Mouse (Mus musculus) lung, embryonic 15.5 days (tissue): ENCODE data around the gene Lrmda. TPM values are rescaled to one million over a fixed set of nuclear protein-coding genes. Genes with fewer than 3 reads are reported as not detected.

ENCODE experiments used
- ATAC-seq: fragments of 200-750 bp; cut with Nextera tagmentation; 2 replicates; pipeline ENCODE4 v1.8.0; 2017; ENCODE audit warnings: moderate number of reproducible peaks, borderline replicate concordance; ENCODE audit not compliant: low FRiP score, low TSS enrichment; ENCODE audit errors: extremely low read depth
- H3K27ac ChIP-seq: fragments of 300-500 bp; sonication (generic); 2 replicates; pipeline ENCODE4 v1.5.1; 2015; ENCODE audit warnings: moderate library complexity, mild to moderate bottlenecking, inconsistent platforms
- H3K27me3 ChIP-seq: fragments of 300-500 bp; sonication (generic); 2 replicates; pipeline ENCODE4 v1.6.1; 2015; ENCODE audit warnings: inconsistent platforms
- H3K36me3 ChIP-seq: fragments of 300-500 bp; sonication (generic); 2 replicates; pipeline ENCODE4 v1.6.1; 2015; ENCODE audit warnings: inconsistent platforms
- H3K4me1 ChIP-seq: fragments of 300-500 bp; sonication (generic); 2 replicates; pipeline ENCODE4 v1.6.1; 2015; ENCODE audit warnings: inconsistent platforms
- H3K4me2 ChIP-seq: fragments of 300-500 bp; sonication (generic); 2 replicates; pipeline ENCODE4 v1.6.1; 2015; ENCODE audit warnings: inconsistent platforms, mild to moderate bottlenecking, moderate library complexity
- H3K4me3 ChIP-seq: fragments of 300-500 bp; sonication (generic); 2 replicates; pipeline ENCODE4 v1.5.1; 2015; ENCODE audit warnings: mild to moderate bottlenecking, inconsistent platforms
- H3K9ac ChIP-seq: fragments of 300-500 bp; sonication (generic); 2 replicates; pipeline ENCODE4 v1.6.1; 2015; ENCODE audit warnings: inconsistent platforms
- H3K9me3 ChIP-seq: fragments of 300-500 bp; sonication (generic); 2 replicates; pipeline ENCODE4 v1.6.1; 2016; ENCODE audit warnings: inconsistent platforms
- WGBS: fragments of 180-500 bp; shearing (Covaris S2); methylation state at CpG from one replicate; pipeline ENCODE4 v1.1.7; 2015; 5-methylcytosine and 5-hydroxymethylcytosine counted together
- polyA plus RNA-seq: library from polyadenylated mRNA; unstranded; fragments of >200 nt; fragmentation: Nextera tagmentation; extraction: Ambion mirVana; gene quantifications from 2 replicates; pipeline ENCODE4 v1.2.1, GENCODE M21; 2015

Lrmda gene
- 0.39 and 0.62 TPM in 2 replicates for polyA plus RNA-seq

DNA sequence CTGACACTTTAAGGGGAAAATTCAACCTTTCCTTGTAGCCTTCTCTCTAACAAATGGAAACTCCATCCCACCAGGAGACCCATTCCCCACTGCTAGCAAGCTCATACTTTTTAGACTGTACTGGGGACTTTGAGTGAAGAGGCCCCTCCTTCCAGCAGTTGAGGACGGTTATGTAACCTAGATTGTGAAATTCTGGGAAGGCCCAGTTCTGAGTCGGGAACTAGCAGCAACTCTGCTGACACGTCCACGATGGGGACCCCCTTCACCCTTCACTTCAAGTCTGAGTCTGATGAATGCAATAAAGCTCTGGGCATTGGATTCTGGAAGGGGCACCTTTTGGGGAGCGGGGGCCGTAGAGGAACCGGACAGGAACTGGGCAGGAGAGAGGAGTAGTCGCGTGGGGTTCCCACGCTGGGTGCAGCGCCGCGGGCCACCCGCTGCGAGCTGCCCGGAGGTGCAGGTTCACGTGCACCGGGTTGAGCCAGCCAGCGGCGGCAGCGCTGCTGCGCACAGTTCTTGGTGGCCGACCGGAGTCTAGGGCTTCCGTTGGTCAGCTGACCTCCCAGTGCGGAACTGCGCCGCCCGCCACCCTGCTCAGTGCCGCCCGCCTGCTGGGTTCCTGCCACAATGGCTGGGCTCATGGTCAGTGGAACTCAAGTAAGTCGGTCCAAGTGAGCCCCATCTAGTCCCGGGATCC lies at the start of gene Lrmda:
Gene Lrmda, plus strand, starts transcription at position 461 of the 697 bp plus-strand sequence.
- Histone ChIP-seq H3K4me3 (peak within 1 kb of the TSS; percentile 41), H3K27ac (peak within 1 kb of the TSS; percentile 57; the same call in 1 of the 2 replicates), H3K4me1 (peaks cover 35% of the 10 kb centered on the region), H3K9ac (peak within 1 kb of the TSS; percentile 40), H3K4me2 (peak within 1 kb of the TSS; percentile 83), H3K27me3 (no peaks in the 10 kb centered on the region), H3K9me3 (no peaks in the 10 kb centered on the region), H3K36me3 (no peaks in the 10 kb centered on the region)
- 3% methylated on average over 33 of the region's 33 CpGs for WGBS
- peak; percentile 87 for ATAC-seq

DNA sequence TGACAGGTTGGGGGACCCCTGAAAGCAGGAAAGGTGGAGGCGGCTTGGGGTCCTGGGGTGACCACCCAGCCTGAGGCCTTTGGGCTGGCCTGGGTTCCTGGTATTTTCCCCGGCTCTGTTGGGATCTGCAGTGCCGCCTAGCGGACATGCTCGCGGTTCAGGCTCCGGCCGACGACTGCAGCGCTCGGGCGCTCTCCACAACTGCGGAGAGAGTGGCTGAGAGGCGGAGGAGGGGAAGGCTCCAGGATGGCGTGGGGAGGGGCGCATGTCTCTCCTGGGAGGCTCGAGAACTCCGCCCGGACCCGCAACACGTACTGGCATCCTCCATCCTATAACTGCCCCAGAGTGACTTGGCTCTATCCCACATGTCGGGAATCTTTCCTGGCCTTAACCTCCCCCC lies 38.0 kb upstream of the Lrmda start:
- ATAC-seq = peak; percentile 84
- Histone ChIP-seq H3K27ac (peak overlapping the region; percentile 87), H3K4me1 (peaks cover 19% of the 10 kb centered on the region), H3K9ac (no peak overlapping the region), H3K36me3 (peaks cover 10% of the 10 kb centered on the region; the same call in 1 of the 2 replicates), H3K27me3 (no peaks in the 10 kb centered on the region), H3K4me3 (peak overlapping the region; percentile 45; the same call in 1 of the 2 replicates), H3K4me2 (peak overlapping the region; percentile 84), H3K9me3 (no peaks in the 10 kb centered on the region)
- WGBS = 0% methylated on average over 21 of the region's 22 CpGs

DNA sequence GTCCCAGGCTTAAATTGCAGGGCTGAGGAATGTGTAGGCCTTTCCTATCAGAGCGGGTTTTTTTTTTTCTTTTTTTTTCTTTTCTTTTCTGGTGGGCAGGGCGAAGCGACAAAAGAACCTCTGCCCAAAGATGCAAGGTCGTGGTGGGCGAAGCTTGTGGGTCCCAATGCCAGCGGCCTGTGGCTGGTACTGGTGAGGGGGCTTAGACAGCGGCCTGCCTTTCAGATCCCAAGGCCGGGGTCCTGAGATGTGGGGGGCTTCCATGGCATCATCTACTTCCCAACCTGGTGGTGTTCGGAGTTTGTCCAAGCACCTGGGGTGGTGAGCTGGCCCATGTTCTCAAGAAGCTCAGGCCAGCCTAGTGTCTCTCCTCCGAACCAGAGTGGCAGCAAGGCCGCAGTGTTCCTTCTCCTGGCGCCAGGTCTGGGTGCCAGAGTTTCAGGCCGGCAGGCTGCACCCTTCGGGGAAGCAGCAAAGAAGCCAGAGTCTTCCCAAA lies 37.4 kb upstream of the Lrmda start:
- no peak for ATAC-seq

DNA sequence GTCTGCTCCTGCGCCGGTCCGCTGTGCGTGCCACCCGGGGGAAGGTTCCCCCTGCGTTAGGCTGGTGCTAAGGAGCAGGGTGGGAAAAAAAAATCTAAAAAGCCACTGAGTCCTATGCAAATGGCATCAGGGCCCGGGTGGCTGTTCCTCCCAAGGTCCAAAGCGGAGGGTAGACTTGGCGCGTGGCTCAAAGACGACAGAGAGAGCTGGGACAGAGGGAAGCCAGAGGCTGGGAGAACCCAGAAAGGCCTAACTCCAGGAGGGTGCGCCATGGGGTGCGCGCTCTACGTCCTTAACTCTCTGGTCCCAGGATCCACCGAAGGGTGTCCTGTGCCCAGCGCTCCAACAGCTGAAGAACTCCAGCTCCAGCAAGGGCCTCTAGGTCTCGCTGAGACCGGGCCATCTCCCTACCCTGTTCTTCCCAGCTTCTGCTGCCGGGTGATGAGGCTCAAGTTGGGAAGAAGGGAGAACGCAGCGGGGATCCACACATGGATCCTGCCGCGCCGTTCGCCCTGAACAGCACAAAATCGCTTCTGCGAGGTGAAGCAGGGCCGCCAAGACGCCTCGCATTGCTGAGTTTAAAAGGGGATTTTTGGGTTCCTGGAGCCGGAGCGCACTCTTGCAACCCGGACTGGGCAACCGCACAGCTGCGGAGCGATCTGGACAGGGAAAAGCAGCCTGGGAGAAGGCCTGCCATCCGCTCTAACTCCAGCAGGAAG lies 36.8 kb upstream of the Lrmda start:
- Histone ChIP-seq H3K27ac (peak overlapping the region; percentile 87), H3K27me3 (no peaks in the 10 kb centered on the region), H3K9ac (peak overlapping the region; percentile 63), H3K4me2 (peak overlapping the region; percentile 84), H3K4me1 (peaks cover 19% of the 10 kb centered on the region), H3K9me3 (no peaks in the 10 kb centered on the region), H3K4me3 (peak overlapping the region; percentile 45), H3K36me3 (peaks cover 10% of the 10 kb centered on the region; the same call in 1 of the 2 replicates)
- no peak for ATAC-seq
- WGBS = 3% methylated on average over 38 of the region's 38 CpGs

More for the DNA sequence above, 37.4 kb upstream of the Lrmda start:
- Histone ChIP-seq H3K4me1 (peaks cover 19% of the 10 kb centered on the region), H3K9ac (peak overlapping the region; percentile 63), H3K36me3 (peaks cover 10% of the 10 kb centered on the region; the same call in 1 of the 2 replicates), H3K27me3 (no peaks in the 10 kb centered on the region), H3K9me3 (no peaks in the 10 kb centered on the region), H3K4me2 (peak overlapping the region; percentile 84), H3K27ac (peak overlapping the region; percentile 87), H3K4me3 (peak overlapping the region; percentile 45)
- WGBS = 18% methylated on average over 14 of the region's 14 CpGs

DNA sequence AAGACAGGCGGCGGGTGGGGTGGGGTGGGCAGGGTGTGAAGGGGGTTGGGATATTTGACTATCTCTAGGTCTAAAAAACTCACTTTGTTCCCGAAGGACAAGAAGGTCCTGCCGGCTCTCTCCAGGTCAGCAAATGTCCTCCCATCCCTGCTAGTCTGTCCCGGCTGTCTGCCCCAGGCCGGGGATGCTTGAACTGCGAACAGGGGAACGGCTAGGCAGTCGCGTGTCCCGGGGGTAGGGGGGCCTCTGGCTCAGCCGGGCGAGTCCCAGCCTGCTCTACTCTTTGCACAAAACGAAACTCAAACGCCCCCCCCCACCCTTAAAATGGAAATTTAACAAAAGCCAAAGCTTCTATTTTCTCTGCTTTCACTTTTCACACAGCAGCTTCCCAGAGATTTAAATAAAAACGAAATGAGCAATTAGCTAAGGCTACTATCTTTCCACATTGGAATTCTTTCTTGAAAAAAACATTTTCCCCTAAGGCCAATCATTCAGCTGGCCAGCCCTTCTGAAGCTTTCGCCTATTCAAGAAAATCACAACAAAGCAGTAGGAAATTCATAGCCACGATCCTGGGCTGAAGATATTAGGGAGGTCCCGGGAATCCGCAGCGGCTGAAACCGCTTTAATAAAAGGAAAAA lies 36.1 kb upstream of the Lrmda start:
- Histone ChIP-seq H3K9ac (peak overlapping the region; percentile 63), H3K27ac (peak overlapping the region; percentile 87), H3K9me3 (no peaks in the 10 kb centered on the region), H3K4me3 (peak overlapping the region; percentile 45), H3K4me2 (peak overlapping the region; percentile 84), H3K36me3 (peaks cover 10% of the 10 kb centered on the region; the same call in 1 of the 2 replicates), H3K27me3 (no peaks in the 10 kb centered on the region), H3K4me1 (peaks cover 19% of the 10 kb centered on the region)
- 3% methylated on average over 22 of the region's 22 CpGs for WGBS
- ATAC-seq = no peak

DNA sequence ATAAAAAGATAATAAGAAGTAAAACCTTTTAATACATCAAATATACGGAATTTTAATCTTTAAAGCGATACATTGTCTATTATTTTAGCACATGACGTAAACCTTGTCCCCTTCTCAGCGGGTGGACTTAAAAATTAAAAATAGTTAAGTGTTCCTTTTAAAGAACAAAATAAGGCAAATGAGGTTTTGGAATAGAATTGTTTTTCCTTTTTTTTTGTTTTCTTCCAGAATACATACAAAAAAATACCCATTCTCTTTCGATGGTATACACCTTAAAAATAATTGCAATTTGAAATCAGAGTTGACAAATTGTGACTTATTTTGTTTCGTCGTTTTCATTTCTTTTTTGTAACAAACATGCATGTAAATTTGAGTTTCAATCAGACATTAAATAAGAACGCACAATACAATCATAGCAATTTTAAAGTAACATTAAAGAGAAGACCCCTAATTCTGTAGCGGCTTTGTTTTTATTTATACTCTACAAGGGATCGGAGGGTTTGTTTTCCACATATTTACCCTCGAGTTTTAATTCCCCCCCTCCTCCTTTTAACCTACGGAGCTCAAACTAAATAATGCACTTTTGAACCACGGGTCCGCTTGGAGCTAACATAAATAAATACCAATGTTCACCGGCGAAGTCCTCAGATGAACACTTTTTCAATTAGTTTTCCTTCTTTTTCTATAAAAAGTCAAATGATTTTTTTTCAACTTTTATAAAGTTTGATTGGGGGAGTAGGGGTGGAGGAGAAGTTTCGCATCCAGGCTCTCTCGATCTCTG lies 35.4 kb upstream of the Lrmda start:
- peak overlapping the region; percentile 99 for H3K9ac ChIP-seq
- H3K9me3 ChIP-seq = no peaks in the 10 kb centered on the region
- WGBS = 6% methylated on average over 18 of the region's 18 CpGs
- peak overlapping the region; percentile 96 for H3K4me3 ChIP-seq
- H3K27me3 ChIP-seq = no peaks in the 10 kb centered on the region
- H3K4me1 ChIP-seq = peaks cover 26% of the 10 kb centered on the region
- H3K27ac ChIP-seq = peak overlapping the region; percentile 100
- ATAC-seq = no peak
- peaks cover 10% of the 10 kb centered on the region; the same call in 1 of the 2 replicates for H3K36me3 ChIP-seq
- H3K4me2 ChIP-seq = peak overlapping the region; percentile 90

DNA sequence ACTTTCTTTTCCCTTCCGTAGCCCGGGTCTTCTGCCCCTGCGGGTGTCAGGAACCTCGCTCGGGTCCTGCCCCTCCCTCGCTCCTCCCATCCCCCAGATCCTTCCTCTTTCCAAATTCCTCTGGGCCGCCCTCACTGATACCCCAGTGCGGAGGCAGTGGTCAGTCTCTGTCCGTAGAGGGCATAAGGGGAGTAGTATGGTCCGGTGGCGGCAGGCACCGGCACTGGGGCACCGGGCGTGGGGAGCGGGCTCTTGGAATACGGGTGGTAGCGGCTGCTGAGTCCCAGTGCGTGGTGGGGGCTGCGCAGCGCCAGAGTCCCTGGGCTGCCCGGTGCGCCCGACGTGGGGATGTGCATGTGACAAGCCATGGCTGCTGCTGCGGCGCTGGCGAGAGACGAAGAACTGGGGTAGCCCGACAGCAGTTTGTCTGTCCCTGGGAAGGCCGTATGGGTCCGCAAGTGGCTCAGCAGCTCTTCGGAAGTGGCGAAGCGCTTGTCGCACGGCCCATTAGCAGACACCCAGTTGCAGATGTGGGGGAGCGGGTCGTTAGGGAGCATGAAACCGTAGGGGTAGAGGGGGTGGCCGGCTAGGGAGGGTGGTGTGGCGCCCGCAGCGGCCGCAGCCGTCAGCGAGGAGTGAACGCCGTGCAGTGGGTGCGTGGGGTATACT lies 34.6 kb upstream of the Lrmda start:
- H3K27me3 ChIP-seq = no peaks in the 10 kb centered on the region
- peak overlapping the region; percentile 90 for H3K4me2 ChIP-seq
- H3K36me3 ChIP-seq = peaks cover 10% of the 10 kb centered on the region; the same call in 1 of the 2 replicates
- no peak for ATAC-seq
- H3K4me1 ChIP-seq = peaks cover 29% of the 10 kb centered on the region
- no peaks in the 10 kb centered on the region for H3K9me3 ChIP-seq
- WGBS = 2% methylated on average over 49 of the region's 49 CpGs
- H3K27ac ChIP-seq = peak overlapping the region; percentile 100
- H3K4me3 ChIP-seq = peak overlapping the region; percentile 96
- H3K9ac ChIP-seq = peak overlapping the region; percentile 99

DNA sequence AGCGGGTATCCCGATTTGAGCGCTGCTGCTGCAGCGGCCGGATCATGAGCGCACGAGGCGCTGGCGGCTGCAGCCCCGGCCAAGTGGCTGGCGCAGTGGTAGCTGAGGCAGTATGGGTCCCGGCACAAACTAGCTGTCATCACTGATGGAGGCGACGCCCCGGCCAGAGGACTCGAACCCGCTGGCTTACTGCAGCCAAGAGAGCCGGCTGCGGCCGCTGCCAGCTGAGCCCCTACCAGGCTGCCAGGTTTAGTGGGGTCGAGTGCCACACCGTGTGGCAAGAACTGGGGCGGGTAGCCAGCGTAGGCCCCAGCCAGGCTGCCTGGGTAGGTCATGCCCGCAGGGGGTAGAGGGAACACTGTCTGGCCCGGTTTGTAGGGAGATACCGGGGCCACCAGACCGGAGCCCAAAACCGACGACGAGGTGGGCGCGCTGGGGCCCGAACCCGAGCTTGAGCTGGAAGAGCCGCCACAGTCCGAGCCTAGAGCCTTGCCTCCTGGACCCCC lies 34.0 kb upstream of the Lrmda start:
- Histone ChIP-seq H3K4me3 (peak overlapping the region; percentile 96), H3K27me3 (no peaks in the 10 kb centered on the region), H3K4me1 (peaks cover 32% of the 10 kb centered on the region), H3K27ac (peak overlapping the region; percentile 100), H3K9me3 (no peaks in the 10 kb centered on the region), H3K36me3 (peaks cover 10% of the 10 kb centered on the region; the same call in 1 of the 2 replicates), H3K9ac (peak overlapping the region; percentile 99), H3K4me2 (peak overlapping the region; percentile 90)
- under 1% methylated on average over 37 of the region's 37 CpGs for WGBS
- ATAC-seq = no peak

DNA sequence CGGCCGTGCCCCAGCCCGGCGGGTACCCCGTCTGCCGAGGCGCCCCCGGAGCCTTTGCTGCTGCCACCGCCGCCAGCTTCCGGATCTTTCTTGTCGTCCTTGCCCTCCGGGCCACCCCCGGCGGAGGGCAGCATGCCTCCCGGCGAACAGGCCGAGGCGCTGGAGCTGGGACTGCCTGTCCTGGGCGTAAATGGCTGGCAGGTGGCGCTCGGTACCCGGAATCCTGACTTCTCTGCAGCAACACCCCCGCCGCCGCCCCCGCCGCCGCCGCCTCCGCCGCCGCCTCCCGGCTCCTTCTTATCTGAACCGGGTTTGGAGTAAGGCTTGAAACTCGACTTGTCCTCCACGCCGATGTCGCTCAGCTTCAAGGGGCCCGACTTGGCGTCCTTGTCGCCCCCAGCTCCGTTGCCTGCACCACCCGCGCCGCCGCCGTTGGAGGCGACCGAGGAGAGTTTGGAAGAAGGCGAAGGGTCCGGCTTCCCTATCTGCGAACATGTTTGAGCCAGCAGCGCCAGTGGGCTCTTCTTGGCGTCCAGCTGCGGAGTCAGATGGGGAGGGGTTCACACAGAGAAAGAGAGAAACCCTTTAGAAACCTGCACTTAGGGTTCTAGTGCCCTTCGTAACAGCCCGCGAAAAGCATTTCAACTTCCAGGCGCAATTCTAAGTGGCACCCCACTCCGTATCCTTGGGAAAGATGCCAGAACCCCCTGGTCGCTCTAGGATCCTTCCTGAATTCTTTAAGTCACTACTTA lies 33.4 kb upstream of the Lrmda start:
- Histone ChIP-seq H3K36me3 (peaks cover 10% of the 10 kb centered on the region; the same call in 1 of the 2 replicates), H3K4me2 (peak overlapping the region; percentile 90), H3K4me1 (peaks cover 34% of the 10 kb centered on the region), H3K27ac (peak overlapping the region; percentile 100), H3K4me3 (peak overlapping the region; percentile 96), H3K9ac (peak overlapping the region; percentile 99), H3K9me3 (no peaks in the 10 kb centered on the region), H3K27me3 (no peaks in the 10 kb centered on the region)
- WGBS = 0% methylated on average over 62 of the region's 62 CpGs
- ATAC-seq = no peak
